Mouse (Mus musculus): ENCODE measurements around the gene Dnaaf3.

- TF ChIP-seq CTCF (IDR thresholded peaks at IDR 0.05; ENCODE audit: control insufficient read depth, insufficient read depth, insufficient replicate concordance, low read depth, low read length), result no peak
- TF ChIP-seq POLR2A (IDR thresholded peaks at IDR 0.05; ENCODE audit: control insufficient read depth, low read depth, low read length), result no peak
Observed at GRCm38 (mm10) chr7:4546050-4546449, 13.8 kb upstream of the Dnaaf3 start.
